Mouse (Mus musculus) kidney, postnatal 4 days (tissue): ENCODE results near the gene Phf12.

Experiments
- DNase-seq, 2 experiments: peaks; one replicate each; pipeline ENCODE4 v3.0.0; 2021; ENCODE audit warnings: mixed read lengths in 2 of 2

Phf12 gene

DNA sequence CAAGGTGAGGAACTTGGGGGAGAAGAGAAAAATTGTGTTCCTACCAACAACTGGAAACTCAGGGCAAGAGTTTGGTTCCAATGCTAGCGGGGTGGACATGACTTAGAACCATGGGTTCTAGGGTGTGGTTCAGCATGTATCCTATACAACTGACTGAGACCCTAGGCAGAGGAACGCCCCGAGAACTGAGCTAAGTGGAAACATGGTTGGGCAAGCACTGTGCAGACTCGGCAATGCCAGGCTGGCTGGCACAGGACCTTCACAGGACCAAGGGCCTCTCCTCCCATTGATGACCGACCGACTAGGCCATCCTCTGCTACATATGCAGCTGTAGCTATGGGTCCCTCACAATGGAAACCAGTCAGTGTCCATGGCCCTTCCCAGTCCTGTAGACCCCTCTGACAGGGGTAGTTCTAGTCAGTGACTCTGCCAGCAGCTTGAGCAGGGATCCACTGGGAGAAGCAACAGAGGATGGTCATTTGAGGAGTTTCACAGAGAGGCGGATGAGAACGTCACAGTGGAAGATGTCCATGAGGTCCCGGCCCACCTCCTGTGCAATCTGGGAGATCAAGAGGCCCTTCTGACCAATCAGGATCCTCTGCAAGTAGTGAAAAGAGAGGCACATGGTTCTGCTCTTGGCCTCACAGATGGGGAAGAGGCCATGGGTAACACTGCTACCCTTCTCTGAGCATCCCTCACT lies 91.2 kb downstream of the Phf12 start:
- DNase-seq = no peak

DNA sequence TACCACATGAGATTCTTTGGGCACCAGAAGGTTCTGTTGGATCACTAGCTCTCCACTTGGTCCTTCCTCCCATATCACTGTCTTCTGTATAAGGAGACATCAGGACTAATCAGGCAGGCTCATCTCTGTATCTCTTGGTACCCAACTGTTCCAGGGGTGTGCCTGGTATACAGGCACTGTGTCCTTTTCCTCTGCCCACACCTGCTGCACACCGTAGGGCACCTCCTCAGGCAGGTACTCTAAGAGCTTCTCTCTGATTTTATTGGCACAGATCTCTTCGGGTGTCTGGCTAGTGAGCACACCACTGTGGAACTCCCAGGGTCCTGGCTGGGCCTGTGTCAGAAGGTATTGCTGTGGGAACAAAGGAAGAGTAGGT lies 91.7 kb downstream of the Phf12 start:
- DNase-seq = no peak

DNA sequence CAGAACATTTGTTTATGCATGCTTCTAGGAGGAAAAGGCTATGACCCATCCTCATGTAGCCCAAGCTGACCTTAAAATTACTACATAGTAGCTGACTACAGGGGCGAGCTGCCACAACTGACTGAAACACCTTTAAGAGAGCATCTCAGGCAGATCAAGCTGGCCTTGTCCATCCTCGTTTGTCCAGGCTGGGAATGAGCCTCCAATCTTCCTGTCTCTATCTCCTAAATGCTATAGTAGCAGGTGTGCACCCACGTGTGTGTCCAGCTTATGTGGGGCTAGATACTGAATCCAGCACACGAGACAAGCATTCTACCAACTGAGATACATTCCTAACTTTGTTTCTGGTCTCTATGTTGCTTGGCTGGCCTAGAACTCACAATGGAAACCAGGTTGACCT lies 92.1 kb downstream of the Phf12 start:
- DNase-seq = no peak
